Mouse (Mus musculus): ENCODE results near the gene Lrriq4. TPM values are rescaled to one million over a fixed set of nuclear protein-coding genes. Genes with fewer than 3 reads are reported as not detected.

The Lrriq4 gene
- total RNA-seq (2021): not detected
- long read RNA-seq, experiment 1: 0 reads
- long read RNA-seq, experiment 2: 0 reads

DNA sequence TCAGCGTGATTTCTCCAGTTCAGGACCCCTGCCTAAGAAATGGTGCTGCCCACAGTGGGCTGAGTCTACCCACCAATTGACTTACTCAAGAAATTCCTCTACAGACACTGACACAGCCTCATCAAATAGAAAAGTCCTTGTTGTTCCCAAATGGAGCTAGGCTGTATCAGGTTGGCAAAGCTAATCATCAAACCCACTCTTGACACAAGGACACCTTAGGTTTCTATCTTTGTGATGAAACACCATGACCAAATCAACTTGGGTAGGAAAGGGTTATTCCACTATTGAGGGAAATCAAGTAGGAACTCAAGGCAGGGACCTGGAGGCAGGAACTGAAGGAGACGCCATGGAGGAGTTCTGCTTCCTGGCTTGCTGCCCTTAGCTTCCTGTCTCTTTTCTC, at the start of gene Lrriq4:
Lrriq4 (plus strand) TSS at position 301 of the 400 bp plus-strand sequence.
- intact Hi-C loops (cut with DNase I): no loop called here
- no peak for DNase-seq

DNA sequence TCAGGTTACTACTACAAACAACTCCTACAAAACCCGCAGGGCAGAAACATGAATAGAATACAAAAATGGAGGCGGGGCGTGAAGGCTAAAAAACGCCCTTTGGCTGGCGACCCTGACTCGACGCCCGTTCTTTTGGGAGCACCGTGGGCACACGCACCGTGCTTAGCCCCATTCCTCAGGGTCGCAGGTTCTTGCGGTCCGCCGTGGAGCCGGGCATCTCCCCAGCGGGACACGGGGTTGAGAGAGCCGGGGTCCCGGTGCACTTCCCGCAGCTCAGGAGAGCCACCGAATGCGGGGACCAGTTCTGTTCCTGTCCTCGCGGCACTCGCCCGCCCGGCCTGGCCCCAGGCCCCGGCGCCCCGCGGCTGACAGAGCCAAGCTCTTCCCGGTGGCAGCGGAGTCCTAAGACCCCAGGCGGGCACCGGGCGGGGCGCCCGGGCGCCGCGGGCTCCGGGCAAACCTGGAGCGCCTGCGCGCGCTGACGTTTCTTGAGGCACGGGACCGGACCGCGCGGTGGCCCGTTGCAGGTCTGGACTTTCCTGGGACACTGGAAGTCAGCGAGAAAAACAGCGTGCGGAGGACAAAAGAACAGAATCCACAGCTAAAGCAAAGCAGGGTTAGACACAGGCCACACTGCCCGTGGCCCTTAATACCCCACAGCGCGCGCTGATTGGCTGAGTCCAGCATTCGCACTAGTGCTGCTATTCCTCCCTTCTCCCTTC, 49.0 kb upstream of the Lrriq4 start:
- intact Hi-C loops (cut with DNase I): loop anchor here (5.0 to 10.0 kb wide), 3 partner anchors 207 to 1790 kb away; partner anchors contain the start of gene Rpl22l1

GRCm38 (mm10) chr3:30597271-30597670, 47.0 kb upstream of the Lrriq4 start:
- DNase-seq: no peak
- intact Hi-C loops (cut with DNase I): loop anchor here (5.0 to 10.0 kb wide), 3 partner anchors 205 to 1792 kb away; partner anchors contain the start of gene Rpl22l1

More for the DNA sequence above, 49.0 kb upstream of the Lrriq4 start:
- DNase-seq: peak; percentile 53 to 60

DNA sequence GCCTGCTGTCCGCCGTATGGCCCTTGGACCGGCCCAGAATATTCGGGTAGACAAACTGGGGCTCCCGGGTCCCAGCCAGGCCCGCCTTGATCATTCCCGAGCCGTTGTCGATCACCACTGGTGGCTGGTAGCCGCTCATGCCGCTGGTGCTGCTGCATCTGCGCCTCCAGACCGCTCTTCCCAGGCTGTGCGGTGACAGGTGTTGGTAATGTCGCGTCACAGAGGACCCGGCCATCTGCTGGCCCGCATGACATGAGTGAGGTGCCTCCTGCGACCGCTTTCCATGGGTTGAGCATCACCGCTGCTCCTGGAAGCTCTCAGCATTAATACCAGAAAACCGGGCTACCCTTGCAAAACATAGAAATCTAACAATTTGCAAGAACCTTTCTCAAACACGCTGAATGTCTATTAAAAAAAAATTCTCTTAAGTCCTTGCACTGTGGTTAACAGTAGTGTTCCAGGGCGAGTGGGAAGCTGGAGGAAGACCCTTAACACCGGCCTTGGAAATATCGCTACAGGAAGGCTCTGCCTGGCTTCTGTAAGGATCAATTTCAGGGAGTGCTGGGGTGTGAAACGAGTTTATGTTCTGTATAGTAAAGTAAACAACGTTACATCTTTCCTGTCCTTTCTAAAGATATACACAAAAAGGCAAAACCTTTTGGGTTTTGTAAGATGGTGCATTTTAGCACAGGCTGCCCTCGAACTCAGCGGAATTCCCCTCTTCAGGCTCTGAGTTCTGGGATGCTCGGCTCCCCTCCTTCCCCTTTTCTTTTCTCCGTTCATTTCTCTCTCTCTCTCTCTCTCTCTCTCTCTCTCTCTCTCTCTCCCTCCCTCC, 44.4 kb upstream of the Lrriq4 start, which contains the start of gene Actrt3:
Actrt3 (minus strand) TSS at position 229 of the 835 bp plus-strand sequence.
- intact Hi-C loops (cut with DNase I): loop anchor here (5.0 to 10.0 kb wide), 4 partner anchors 192 to 1795 kb away; partner anchors contain the start of genes Rpl22l1 and Sec62
- DNase-seq: peak; percentile 10

DNA sequence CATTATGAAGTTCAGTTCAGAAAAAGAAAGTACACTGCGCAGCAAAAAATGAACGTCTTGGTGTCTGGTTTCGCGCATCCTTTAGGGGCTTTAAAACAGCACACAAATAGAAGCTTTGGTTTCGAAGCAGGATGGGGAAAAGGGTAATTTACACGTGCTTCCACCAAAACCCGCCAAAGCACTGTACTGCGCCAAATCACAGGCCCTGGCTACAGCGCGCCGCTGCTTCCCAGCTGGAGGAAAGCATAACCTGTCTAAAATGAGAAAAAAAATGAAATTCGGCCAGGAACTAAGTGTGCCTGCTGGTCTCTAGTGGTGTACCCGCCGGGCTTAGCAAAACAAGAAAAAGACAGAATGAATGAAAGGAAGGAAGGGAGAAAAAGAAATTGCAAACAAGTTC, 43.6 kb upstream of the Lrriq4 start:
- intact Hi-C loops (cut with DNase I): loop anchor here (5.0 kb wide), 1 partner anchor 192 kb away; the partner anchor contains the start of gene Sec62
- peak; percentile 16 to 30 for DNase-seq

- peak; percentile 86 to 87 for DNase-seq
- intact Hi-C loops (cut with DNase I): loop anchor here (5.0 kb wide), 1 partner anchor 191 kb away; the partner anchor contains the start of gene Sec62
These were observed 43.1 kb upstream of the Lrriq4 start for GRCm38 (mm10) chr3:30601175-30601574.

DNA sequence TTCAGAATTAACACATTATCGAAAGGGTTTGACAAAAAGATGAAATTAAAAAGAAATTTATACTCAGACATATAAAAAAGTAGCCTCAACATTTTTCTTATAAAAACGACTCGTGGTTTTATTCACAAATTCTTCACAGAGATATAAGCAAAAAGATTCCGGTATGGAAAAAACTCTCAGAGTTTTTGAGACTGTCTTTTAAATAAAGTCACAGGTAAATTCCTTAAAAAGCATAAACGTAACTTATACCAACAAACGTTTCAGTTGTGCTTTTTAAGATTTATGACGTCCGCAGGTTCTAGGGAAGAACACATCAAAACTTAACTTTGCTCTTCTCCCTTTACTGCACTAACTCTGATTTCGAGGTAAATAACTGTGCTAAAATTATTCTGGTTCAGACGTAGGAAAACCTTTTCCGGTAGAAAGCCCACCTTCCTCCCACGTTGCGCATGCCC, 42.7 kb upstream of the Lrriq4 start:
- DNase-seq: no peak
- intact Hi-C loops (cut with DNase I): loop anchor here (5.0 kb wide), 1 partner anchor 191 kb away; the partner anchor contains the start of gene Sec62

DNA sequence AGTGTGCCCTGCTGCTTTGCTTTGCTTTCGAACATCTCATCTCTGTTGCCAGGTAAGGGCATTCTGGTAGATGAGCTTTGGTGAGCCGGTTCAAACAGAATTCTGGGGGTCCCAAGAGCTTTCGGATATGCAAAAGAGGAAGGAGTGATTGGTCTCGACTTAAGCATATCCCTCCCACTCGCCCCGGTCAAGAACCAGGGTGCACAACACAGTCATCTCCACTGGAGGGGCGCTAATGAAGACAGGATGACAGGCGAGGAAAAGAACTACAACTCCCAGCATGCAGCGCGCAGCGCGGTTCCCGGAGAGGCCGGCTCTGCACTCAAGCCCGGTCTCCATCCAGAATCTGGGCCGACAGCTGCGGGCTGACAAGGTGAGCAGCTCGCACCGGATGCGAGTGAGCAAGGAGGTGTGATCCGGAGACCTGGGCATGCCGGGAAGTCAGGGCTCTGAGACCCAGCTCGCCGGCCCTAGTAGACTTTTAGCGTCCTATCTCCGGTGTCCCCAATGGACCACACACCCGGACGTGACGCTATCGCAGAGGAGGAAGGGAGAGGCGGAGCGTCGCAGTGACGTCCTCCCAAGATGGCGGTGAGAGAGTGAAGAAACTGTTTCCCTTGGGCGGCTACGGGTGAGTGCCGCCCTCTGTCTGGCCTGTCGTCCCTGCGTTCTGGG, 42.1 kb upstream of the Lrriq4 start, which contains the start of gene Mynn:
Mynn (plus strand) TSS at position 1 of the 675 bp plus-strand sequence.
- DNase-seq: peak; percentile 94 to 97
- intact Hi-C loops (cut with DNase I): loop anchor here (5.0 kb wide), 1 partner anchor 190 kb away; the partner anchor contains the start of gene Sec62

DNA sequence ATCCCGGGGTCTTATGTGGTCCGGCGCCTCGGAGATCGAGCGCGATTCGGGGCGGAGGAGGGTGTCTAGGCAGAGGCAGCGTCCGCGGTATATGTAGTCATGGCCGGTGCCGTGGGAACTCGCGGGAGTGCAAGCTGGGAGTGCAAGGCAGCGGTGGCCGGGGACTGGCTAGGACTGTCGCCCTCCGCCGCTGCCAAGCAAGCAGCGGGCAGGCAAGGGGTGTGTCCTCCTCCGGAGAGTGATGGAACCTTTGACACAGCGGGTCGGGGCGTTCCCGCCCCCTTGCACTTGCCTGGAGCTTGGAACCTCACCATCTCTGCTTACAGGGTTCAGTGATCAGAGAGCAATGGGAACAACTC, 41.6 kb upstream of the Lrriq4 start:
- intact Hi-C loops (cut with DNase I): loop anchor here (5.0 kb wide), 1 partner anchor 190 kb away; the partner anchor contains the start of gene Sec62
- no peak for DNase-seq

DNA sequence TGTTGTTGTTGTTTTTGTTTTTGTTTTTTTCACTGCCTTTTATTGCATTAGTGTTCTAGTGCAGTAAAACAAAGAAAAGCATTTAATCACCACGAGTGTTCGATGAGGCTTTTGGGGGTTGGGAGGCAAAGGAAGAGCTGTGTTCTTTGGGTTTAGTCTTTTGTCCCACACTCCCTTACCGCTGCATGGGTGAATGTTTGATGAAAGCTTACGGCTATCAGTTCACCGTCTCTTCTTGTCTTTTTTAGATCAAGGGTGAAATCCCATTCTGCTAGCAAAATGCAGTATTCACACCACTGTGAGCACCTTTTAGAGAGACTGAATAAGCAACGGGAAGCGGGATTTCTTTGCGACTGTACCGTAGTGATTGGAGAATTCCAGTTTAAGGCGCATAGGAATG, 41.1 kb upstream of the Lrriq4 start:
- DNase-seq: no peak
- intact Hi-C loops (cut with DNase I): loop anchor here (5.0 kb wide), 1 partner anchor 189 kb away; the partner anchor contains the start of gene Sec62

DNA sequence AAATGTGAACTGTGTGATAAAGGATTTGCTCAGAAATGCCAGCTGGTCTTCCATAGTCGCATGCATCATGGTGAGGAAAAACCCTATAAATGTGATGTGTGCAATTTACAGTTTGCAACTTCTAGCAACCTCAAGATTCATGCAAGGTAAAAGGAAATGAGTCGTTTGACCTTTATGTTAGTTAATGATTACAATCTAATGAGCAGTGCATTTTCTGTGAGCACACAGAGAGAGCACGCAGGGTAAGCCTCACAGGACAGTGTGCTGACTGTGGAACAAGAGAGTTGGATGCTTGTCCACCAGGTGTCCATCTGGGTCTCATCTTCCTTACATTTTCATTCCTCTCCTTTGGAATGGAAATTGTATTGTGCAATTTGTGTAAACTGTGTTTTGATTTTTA, 35.3 kb upstream of the Lrriq4 start:
- intact Hi-C loops (cut with DNase I): no loop called here
- DNase-seq: no peak

DNA sequence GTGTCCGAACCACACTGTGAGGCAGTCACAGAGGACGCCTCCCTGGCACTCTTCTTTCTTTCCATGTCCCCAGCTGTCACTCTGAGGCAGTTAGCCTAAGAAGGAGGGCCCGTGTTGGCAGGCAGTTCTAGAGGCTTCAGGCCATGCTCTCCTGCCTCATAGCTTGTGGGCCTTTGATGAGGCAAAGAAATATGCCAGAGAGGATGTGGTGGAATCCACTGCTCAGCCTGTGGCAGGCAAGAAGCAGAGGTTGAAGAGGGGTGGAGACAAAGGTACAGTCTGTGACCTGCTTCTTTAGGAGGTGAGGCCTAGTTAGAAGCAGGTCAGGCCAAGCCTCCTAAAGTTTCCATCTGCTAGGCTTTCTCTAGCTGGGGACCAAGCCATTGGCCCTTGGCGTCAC, 33.4 kb upstream of the Lrriq4 start:
- DNase-seq: no peak
- intact Hi-C loops (cut with DNase I): no loop called here

DNA sequence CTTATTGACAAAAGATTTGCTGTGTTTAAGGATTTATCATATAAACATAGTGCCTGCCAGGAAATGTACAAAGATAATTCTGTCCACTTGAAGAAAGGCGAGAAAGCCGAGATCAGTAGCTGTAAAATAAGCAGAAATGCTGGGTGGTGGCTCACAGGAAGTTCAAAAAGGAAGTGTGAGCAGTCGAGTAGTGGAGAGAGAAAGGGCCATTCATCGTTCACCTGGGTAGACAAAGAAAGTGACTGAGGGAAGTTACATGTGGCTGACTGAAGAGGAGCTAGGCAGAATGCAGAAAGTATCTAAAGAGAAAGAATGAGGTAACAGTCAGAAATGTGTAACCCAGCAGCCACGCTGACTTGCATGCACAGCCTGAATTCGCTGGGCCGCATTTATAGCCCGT, 24.2 kb upstream of the Lrriq4 start:
- no peak for DNase-seq
- intact Hi-C loops (cut with DNase I): no loop called here

DNA sequence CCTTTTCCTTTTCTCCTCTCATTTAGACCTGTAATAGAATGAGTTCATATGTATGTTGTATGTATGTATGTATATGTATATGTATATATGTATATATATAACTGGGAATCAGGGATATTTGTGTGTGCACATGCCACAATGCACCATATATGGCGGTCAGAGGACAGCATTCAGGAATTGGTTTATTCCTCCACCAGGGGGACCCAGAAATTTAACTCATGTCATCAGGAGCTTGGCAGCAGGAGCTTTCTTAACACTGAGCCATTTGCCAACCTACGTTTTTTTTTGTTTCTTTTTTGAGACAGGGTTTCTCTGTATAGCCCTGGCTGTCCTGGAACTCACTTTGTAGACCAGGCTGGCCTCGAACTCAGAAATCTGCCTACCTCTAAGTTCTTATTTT, 10.6 kb upstream of the Lrriq4 start:
- intact Hi-C loops (cut with DNase I): no loop called here
- DNase-seq: no peak

DNA sequence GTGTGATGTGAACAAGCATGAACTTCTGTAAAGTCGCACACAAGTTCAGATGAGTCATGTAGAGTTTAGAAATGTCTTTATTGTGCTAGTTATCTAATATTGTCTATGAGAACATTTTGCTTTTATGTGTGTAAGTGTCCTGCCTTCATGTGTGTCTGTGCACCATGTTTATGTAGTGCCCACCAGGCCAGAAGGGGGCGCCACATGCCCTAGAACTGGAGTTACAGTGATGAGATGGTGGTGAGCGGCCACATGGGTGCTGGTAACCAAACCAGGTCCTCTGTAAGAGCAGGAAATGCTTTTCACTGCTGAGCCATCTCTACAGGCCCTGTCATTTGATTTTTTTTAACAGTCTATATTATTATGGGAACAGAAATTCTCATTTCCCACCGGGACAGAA, 8.7 kb upstream of the Lrriq4 start:
- DNase-seq: no peak
- intact Hi-C loops (cut with DNase I): no loop called here

GRCm38 (mm10) chr3:30646761-30647160, 2.5 kb downstream of the Lrriq4 start:
- DNase-seq: no peak
- intact Hi-C loops (cut with DNase I): no loop called here

GRCm38 (mm10) chr3:30647440-30648090, 3.3 kb downstream of the Lrriq4 start, which contains the start of gene Lrrc34:
Lrrc34 (minus strand) TSS chr3:30647869.
- peak; percentile 15 to 48 for DNase-seq
- intact Hi-C loops (cut with DNase I): no loop called here

- intact Hi-C loops (cut with DNase I): no loop called here
- no peak for DNase-seq
These were observed 4.2 kb downstream of the Lrriq4 start for GRCm38 (mm10) chr3:30648466-30648865.

- intact Hi-C loops (cut with DNase I): no loop called here
- DNase-seq: peak in 1 of 2 experiments; percentile 3
These were observed 5.9 kb downstream of the Lrriq4 start for GRCm38 (mm10) chr3:30650062-30650841.
